Mouse (Mus musculus): Measurements from ENCODE around the gene Tmem132e.

GRCm38 (mm10) chr11:82392341-82392740, 3.6 kb downstream of the Tmem132e start:
- TF ChIP-seq CTCF (IDR thresholded peaks at IDR 0.05; ENCODE audit: low read depth) (no peak), EP300 (IDR thresholded peaks at IDR 0.05; ENCODE audit: low read depth) (no peak)

All from heart, postnatal 0 days (tissue).